Mouse (Mus musculus) embryonic fibroblast, embryonic 13.5 days (primary cell): ENCODE results near the gene Chst3.
A peak's percentile ranks its signal among the peaks of the same experiment; 100 is the strongest.

Source experiments
- CTCF ChIP-seq: IDR thresholded peaks from 2 replicates; pipeline ENCODE4 v1.5.1; 2011; ENCODE audit warnings: mild to moderate bottlenecking, control low read depth, low read length, moderate library complexity, borderline replicate concordance; ENCODE audit not compliant: insufficient read depth
- POLR2A ChIP-seq: IDR thresholded peaks from 2 replicates; pipeline ENCODE4 v1.6.1; 2011; ENCODE audit warnings: low read depth, mild to moderate bottlenecking, control low read depth, low read length, moderate library complexity

DNA sequence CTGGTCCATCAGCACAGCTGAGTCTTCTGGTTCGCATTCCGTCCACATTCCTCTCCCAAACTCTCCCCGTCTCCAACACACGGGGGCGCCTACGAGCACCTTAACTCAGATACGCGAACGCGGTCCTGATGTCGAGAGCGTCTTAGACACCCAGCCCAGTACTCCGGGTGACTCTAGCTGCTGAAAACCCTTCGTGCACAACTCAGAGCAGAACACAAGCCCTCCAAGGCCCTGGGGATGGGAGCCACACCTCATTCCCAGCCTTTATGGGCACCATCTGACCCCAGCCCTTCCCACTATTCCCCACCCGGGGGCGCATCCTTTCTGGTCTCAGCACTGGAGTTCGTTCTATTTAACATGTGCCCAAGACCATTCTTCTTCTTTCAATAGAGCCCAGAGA lies 27.3 kb downstream of the Chst3 start:
- no peak for TF ChIP-seq POLR2A
- peak; percentile 71 for TF ChIP-seq CTCF
